Mouse (Mus musculus) forebrain, embryonic 15.5 days (tissue): ENCODE measurements around the gene Nav2. TPM values are rescaled to one million over a fixed set of nuclear protein-coding genes. Genes with fewer than 3 reads are reported as not detected.

Source experiments
- ATAC-seq: fragments of 200-750 bp; cut with Nextera tagmentation; replicated peaks from 2 replicates; pipeline ENCODE4 v1.8.0; 2017; ENCODE audit warnings: mild to moderate bottlenecking, moderate TSS enrichment, moderate library complexity
- H3K27ac ChIP-seq: fragments of 300-500 bp; sonication (generic); replicated peaks from 2 replicates; pipeline ENCODE4 v1.5.1; 2015; ENCODE audit warnings: mild to moderate bottlenecking, inconsistent platforms
- H3K27me3 ChIP-seq: fragments of 300-500 bp; sonication (generic); 2 replicates; pipeline ENCODE4 v1.6.1; 2015; ENCODE audit warnings: inconsistent platforms
- H3K36me3 ChIP-seq: fragments of 300-500 bp; sonication (generic); 2 replicates; pipeline ENCODE4 v1.6.1; 2015; ENCODE audit warnings: mild to moderate bottlenecking, inconsistent platforms
- H3K4me1 ChIP-seq: fragments of 300-500 bp; sonication (generic); 2 replicates; pipeline ENCODE4 v1.6.1; 2015; ENCODE audit warnings: inconsistent platforms
- H3K4me2 ChIP-seq: fragments of 300-500 bp; sonication (generic); replicated peaks from 2 replicates; pipeline ENCODE4 v1.6.1; 2015; ENCODE audit warnings: mild to moderate bottlenecking, inconsistent platforms
- H3K4me3 ChIP-seq: fragments of 300-500 bp; sonication (generic); 2 replicates; pipeline ENCODE4 v1.5.1; 2015; ENCODE audit warnings: mild to moderate bottlenecking, inconsistent platforms
- H3K9ac ChIP-seq: fragments of 300-500 bp; sonication (generic); replicated peaks from 2 replicates; pipeline ENCODE4 v1.6.1; 2015; ENCODE audit warnings: mild to moderate bottlenecking, inconsistent platforms
- H3K9me3 ChIP-seq: fragments of 300-500 bp; sonication (generic); 2 replicates; pipeline ENCODE4 v1.6.1; 2016; ENCODE audit warnings: inconsistent platforms
- WGBS: fragments of 180-500 bp; shearing (Covaris S2); methylation state at CpG from one replicate; pipeline ENCODE4 v1.1.7; 2015; ENCODE audit warnings: mixed read lengths; 5-methylcytosine and 5-hydroxymethylcytosine counted together
- polyA plus RNA-seq: library from polyadenylated mRNA; unstranded; fragments of >200 nt; fragmentation: Nextera tagmentation; extraction: Ambion mirVana; gene quantifications from 2 replicates; pipeline ENCODE4 v1.2.1, GENCODE M21; 2015

The Nav2 gene
- polyA plus RNA-seq, 1 experiment from 2014 or later = 27.3 TPM

DNA sequence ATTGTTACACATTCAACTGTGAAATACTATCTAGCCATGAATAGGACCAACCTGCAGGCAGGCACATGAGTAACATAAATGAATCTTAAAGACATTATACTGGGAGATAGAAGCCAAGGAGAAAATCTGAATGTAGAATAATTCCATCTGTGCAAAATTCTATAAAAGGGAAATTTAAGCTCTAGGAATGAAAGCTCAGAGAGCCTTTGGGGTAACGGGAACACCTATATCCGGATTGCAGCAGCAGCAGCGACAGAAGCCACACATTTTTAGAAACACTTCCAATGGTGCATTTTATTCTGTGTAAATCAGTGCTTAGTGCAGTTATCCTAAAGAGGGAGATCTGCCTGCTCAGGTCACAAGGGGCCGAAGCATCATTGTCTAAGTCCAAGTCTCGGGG lies 280.8 kb downstream of the Nav2 start:
- Histone ChIP-seq H3K27ac (no peak overlapping the region; the same call in 1 of the 2 replicates), H3K4me1 (peaks cover 42% of the 10 kb centered on the region)

DNA sequence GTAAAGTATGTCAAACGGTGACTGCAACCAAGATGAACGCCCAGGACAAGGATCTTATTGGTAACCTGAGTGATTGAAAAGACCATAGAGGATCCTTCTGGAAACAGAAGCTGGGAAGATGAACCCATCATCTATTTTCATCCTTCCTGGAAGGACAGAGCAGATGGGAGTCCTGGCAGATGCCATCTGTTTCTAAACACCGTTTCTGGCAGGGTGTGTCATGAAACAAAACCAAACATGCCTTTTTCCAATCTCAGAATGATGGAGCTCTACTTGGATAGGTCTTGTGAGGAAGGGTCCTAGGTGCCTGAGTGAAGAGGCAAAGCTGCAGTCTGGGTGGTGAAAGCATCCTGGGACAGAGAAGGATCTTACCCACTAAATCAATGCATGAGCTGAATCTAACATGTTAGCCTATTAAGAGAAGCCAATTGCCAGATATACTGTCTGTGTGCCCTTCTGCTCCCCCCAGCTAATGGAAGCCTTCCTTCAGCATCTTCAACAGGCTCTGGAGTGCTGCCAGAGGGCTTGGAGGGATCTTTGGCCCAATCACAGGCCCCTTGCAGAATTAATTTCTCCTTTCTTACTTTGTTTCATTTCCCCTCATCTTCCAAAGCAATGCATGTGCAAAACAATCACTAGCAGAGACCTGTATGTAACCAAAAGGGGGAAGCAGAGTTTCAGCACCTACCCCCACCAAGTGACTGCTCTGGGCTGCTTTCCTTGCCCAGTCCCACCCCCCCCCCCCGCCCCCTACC lies 281.9 kb downstream of the Nav2 start:
- Histone ChIP-seq H3K9me3 (no peaks in the 10 kb centered on the region), H3K27me3 (no peaks in the 10 kb centered on the region), H3K9ac (no peak overlapping the region), H3K4me2 (0 out of 2 replicates have a peak overlapping the region, but pooled peaks have one; percentile 17), H3K4me1 (peaks cover 39% of the 10 kb centered on the region), H3K4me3 (no peak overlapping the region), H3K36me3 (no peaks in the 10 kb centered on the region), H3K27ac (peak overlapping the region; percentile 96)
- 63% methylated on average over 4 of the region's 4 CpGs for WGBS
- no peak; the same call in 1 of the 2 replicates for ATAC-seq

More for the DNA sequence above, 280.8 kb downstream of the Nav2 start:
- Histone ChIP-seq H3K9ac (no peak overlapping the region), H3K4me2 (no peak overlapping the region), H3K9me3 (no peaks in the 10 kb centered on the region), H3K36me3 (no peaks in the 10 kb centered on the region), H3K4me3 (no peak overlapping the region), H3K27me3 (no peaks in the 10 kb centered on the region)
- no peak for ATAC-seq
- WGBS = 77% methylated on average over 5 of the region's 5 CpGs

DNA sequence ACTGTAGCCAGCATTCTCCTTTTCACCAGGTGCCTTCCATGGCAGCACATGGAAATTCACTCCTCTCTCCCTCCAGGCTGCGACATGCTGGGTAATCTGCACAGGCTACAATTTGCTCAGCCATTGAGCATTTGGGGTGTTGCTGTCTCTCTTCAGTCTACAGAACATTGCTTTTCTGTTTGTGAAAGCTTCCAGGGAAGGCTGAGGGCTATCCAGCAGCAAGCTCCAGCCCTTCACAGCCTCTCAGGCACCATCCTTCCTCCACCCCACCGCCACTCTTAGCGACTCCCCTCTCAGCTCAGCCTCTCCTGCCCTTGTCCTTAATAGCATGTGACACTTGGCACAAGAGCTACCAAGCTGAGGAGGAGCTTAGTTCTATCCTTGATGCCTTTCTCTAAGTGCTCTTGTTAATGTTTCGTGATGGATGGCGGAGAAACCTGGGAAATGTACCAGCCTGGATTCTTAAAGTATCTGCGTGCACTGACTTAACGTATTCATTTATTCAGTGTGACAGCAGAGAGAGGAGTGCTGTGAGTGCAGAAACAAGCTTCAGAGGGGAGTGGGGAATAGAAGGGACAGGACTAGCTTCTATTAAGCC lies 282.7 kb downstream of the Nav2 start:
- no peak overlapping the region for H3K4me3 ChIP-seq
- no peaks in the 10 kb centered on the region for H3K9me3 ChIP-seq
- H3K36me3 ChIP-seq = no peaks in the 10 kb centered on the region
- peak overlapping the region; percentile 17; the same call in 1 of the 2 replicates for H3K4me2 ChIP-seq
- 13% methylated on average over 7 of the region's 7 CpGs for WGBS
- H3K9ac ChIP-seq = peak overlapping the region; percentile 30; the same call in 1 of the 2 replicates
- peak; percentile 88 for ATAC-seq
- peaks cover 39% of the 10 kb centered on the region for H3K4me1 ChIP-seq
- peak overlapping the region; percentile 96 for H3K27ac ChIP-seq
- H3K27me3 ChIP-seq = no peaks in the 10 kb centered on the region

DNA sequence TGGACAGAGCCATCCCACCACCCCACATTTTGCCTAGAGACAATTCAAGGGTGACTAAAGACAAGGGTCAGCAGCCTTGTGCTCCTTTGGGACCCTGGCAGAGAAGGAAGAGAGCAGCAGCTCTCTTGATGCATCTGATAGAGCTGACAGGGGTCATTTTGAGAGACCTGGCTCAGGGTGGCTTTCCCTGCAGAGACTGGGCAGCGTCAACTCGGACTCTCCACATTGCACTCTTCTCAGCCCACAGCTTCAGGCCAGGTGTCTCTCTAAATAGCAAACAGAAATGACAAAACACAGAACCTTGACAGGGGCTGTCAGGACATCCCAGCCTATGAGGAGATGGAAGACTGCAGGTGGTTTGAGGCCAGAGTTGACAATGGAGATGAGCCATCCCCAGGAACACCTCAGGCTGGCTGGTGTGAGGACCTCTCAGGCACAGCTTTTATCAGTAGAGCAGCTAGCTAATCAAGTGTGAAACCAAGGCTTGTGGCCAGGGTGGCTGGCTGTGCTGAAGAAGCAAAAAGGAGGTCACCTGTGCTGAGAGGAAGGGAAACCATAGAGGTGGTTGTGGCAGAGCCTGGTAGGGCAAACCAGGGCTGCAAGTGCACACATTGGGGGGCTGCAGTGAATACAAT lies 283.7 kb downstream of the Nav2 start:
- Histone ChIP-seq H3K27me3 (no peaks in the 10 kb centered on the region), H3K4me1 (peaks cover 36% of the 10 kb centered on the region), H3K9ac (no peak overlapping the region), H3K9me3 (no peaks in the 10 kb centered on the region), H3K4me2 (no peak overlapping the region), H3K36me3 (no peaks in the 10 kb centered on the region), H3K27ac (peak overlapping the region; percentile 96), H3K4me3 (no peak overlapping the region)
- 89% methylated on average over 2 of the region's 2 CpGs for WGBS
- ATAC-seq = no peak

DNA sequence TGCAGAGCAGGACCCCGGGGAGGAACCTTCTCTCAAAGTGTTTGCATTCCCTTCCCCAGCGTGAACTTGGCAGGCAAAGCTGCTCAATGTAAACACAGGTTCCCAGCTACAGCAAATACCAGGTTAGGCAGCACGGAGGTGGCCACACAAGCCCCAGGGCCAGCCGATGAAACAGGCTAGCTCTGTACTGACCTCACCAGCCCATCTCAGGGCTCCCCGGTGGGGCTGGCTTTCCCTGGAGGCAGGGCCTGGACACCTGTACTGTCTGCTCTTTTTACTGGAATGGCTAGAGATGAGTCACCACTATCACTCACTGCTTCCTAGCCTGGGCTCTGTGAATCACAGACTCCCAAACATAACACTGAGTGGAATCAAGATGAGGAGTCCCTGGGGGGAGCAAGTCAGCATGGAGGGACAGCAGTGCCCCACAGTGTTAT lies 287.2 kb downstream of the Nav2 start:
- no peak overlapping the region for H3K9ac ChIP-seq
- H3K4me2 ChIP-seq = no peak overlapping the region
- ATAC-seq = no peak
- H3K36me3 ChIP-seq = no peaks in the 10 kb centered on the region
- H3K4me3 ChIP-seq = no peak overlapping the region
- no peak overlapping the region for H3K27ac ChIP-seq
- peaks cover 31% of the 10 kb centered on the region for H3K4me1 ChIP-seq
- no peaks in the 10 kb centered on the region for H3K27me3 ChIP-seq
- WGBS = 70% methylated on average over 5 of the region's 5 CpGs
- H3K9me3 ChIP-seq = no peaks in the 10 kb centered on the region

DNA sequence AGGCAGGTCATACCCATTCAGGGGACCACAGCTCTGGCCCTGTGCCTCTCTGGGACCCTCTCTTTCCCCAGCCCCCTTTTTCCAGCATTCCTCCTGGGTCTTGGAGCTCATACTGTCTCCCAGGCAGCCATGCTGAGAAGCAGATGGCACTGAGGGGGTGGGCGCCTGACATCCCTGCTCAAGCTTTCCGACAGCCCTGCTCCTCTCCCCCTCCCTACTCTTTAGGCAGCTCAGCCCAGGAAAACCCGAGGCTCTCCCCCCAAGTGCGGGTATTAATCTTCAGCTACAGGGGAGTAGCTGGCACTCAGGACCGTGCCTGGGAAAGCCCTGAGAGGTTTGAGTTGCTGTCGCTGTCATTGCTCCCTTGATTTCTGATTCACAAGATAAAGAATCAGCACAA lies 290.9 kb downstream of the Nav2 start:
- H3K27me3 ChIP-seq = no peaks in the 10 kb centered on the region
- no peak overlapping the region for H3K4me3 ChIP-seq
- H3K9me3 ChIP-seq = no peaks in the 10 kb centered on the region
- H3K4me1 ChIP-seq = peaks cover 21% of the 10 kb centered on the region; the same call in 1 of the 2 replicates
- no peaks in the 10 kb centered on the region for H3K36me3 ChIP-seq
- H3K4me2 ChIP-seq = no peak overlapping the region
- peak; percentile 95 for ATAC-seq
- peak overlapping the region; percentile 85 for H3K27ac ChIP-seq
- no peak overlapping the region for H3K9ac ChIP-seq
- WGBS = 29% methylated on average over 6 of the region's 6 CpGs

DNA sequence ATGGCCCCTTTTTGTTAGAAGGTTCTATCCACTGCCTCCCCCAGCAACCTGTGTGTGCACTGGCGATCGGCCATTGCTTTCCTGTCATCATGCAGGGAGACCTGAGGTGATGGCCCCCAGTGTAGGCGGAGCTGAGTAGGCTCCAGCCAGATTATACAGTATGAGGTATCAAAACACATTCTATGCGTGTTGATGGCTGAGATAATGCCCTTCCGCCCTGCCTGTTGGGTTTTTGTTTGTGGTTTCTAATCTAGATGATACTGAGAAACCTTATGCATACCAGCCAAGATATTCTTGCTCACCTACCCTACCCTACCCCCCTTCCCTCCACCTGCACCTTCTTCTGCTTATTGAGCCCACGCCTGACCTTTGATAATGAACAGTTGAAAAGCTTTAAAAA lies 291.8 kb downstream of the Nav2 start:
- H3K36me3 ChIP-seq = no peaks in the 10 kb centered on the region
- H3K4me2 ChIP-seq = no peak overlapping the region
- H3K4me3 ChIP-seq = no peak overlapping the region
- WGBS = 86% methylated on average over 6 of the region's 6 CpGs
- no peaks in the 10 kb centered on the region for H3K27me3 ChIP-seq
- no peaks in the 10 kb centered on the region for H3K9me3 ChIP-seq
- peak overlapping the region; percentile 85 for H3K27ac ChIP-seq
- ATAC-seq = no peak
- H3K4me1 ChIP-seq = peaks cover 21% of the 10 kb centered on the region; the same call in 1 of the 2 replicates
- H3K9ac ChIP-seq = no peak overlapping the region

DNA sequence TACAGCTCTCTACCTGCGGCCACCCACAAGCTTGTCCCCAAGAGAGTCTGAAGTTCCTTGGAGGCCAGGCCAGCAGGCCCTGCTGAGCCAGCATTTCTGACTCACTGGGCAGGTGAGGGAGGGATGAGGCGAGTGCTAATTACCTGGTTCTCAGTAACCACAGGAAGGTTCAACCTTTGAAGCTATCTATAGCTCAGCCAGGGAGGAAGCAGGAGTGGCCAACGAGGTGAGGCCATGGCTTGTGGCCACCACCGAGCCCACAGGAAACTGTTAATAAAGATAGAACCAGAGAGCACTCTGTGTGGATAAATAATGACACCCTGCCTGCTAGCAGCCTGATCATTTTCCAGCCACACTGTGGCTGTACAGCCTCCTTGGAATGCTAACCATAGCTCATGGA lies 294.5 kb downstream of the Nav2 start:
- H3K9me3 ChIP-seq = no peaks in the 10 kb centered on the region
- H3K4me3 ChIP-seq = no peak overlapping the region
- peaks cover 21% of the 10 kb centered on the region; the same call in 1 of the 2 replicates for H3K4me1 ChIP-seq
- no peak overlapping the region for H3K9ac ChIP-seq
- no peak for ATAC-seq
- no peak overlapping the region for H3K4me2 ChIP-seq
- WGBS = 72% methylated on average over 4 of the region's 4 CpGs
- no peak overlapping the region for H3K27ac ChIP-seq
- H3K36me3 ChIP-seq = no peaks in the 10 kb centered on the region
- no peaks in the 10 kb centered on the region for H3K27me3 ChIP-seq

DNA sequence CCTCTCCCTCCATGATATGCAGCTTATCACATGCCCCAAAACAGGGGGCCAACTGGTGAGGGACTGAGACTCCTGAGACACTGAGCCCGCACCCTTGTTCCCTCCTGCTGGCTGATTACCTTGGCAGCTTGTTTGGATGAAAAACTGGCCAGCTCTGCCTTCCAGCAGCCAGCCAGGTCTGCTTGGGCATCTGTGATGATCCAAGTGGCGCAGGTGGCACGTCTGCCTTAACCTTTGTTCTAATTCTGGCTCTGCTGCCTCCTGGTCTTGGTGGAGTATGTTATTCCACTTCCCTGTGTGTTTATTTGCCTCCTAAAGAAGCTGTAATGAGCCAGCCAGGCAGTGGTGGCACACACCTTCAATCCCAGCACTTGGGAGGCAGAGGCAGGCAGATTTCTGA lies 296.3 kb downstream of the Nav2 start:
- Histone ChIP-seq H3K4me1 (peaks cover 12% of the 10 kb centered on the region; the same call in 1 of the 2 replicates), H3K9me3 (no peaks in the 10 kb centered on the region), H3K27ac (no peak overlapping the region), H3K4me3 (no peak overlapping the region), H3K27me3 (no peaks in the 10 kb centered on the region), H3K36me3 (no peaks in the 10 kb centered on the region), H3K9ac (no peak overlapping the region), H3K4me2 (no peak overlapping the region)
- WGBS = 77% methylated on average over 3 of the region's 3 CpGs
- no peak for ATAC-seq

DNA sequence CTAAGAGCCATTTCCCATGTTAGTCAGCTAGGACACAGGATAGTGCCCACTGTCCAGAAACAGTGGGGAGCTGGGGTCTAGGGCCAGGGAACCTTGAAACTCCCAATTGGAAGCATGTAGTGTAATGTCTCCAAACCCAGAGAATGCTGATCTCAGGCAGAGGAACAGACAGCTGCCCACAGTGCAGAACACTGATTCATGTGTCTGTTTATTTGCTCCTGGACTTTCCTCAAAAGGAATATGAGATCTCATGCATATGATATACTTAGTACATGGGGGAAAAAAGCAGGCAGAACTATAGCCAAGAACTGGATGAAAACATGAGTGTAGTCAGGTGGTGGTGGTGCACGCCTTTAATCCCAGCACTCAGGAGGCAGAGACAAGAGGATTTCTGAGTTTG lies 297.0 kb downstream of the Nav2 start:
- ATAC-seq = no peak
- Histone ChIP-seq H3K27ac (no peak overlapping the region), H3K9me3 (no peaks in the 10 kb centered on the region), H3K9ac (no peak overlapping the region), H3K27me3 (no peaks in the 10 kb centered on the region), H3K4me3 (no peak overlapping the region), H3K4me2 (no peak overlapping the region), H3K36me3 (no peaks in the 10 kb centered on the region), H3K4me1 (peaks cover 8% of the 10 kb centered on the region; the same call in 1 of the 2 replicates)
- WGBS = 94% methylated on average over 1 of the region's 1 CpGs

DNA sequence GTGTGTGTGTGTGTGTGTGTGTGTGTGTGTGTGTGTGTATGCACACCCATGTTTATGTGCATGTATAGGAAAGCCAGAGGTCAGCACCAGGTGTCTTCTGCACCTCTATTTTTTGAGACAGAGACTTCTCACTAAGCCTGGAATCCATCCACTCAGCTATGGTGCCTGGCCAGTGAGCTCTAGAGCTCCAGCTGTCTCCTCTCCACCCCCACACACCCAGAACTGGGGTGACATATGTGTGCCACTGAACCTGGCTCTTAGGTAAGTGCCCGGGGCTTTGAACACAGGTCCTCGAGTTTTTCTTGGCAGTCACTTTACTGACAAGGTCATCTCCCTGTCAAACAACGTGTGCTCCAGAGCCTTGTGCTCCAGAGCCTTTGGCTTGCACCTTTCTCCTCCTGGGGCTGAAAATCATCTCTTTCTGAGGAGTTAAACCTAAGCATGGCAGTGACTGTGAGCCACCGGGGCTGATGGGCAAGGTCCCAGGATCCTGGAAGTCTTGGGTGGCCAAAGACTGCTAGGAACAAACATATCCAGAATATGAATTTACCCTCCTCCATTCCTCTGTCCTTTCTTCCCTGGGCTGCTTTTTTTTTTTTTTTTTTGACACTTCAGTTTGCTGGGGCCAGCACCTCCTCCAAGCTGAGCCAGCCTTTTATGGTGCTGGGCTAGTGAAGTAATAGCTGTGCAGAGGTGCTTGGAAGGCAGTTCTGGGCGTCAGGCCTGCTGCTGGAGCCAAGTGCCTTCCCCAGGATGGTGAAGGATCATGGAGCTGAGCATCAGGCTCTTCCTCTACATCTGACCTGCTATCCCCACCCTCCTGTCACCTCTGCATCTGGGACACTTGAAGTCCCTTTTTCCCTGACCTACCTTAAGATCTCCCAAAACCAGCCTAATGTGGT lies 298.5 kb downstream of the Nav2 start:
- Histone ChIP-seq H3K27ac (no peak overlapping the region), H3K4me2 (no peak overlapping the region), H3K27me3 (no peaks in the 10 kb centered on the region), H3K4me1 (peaks cover 8% of the 10 kb centered on the region; the same call in 1 of the 2 replicates), H3K9ac (no peak overlapping the region), H3K36me3 (no peaks in the 10 kb centered on the region), H3K9me3 (no peaks in the 10 kb centered on the region), H3K4me3 (no peak overlapping the region)
- ATAC-seq = no peak
- WGBS = 72% methylated on average over 5 of the region's 5 CpGs
